Mouse (Mus musculus) stomach, embryonic 16.5 days (tissue): ENCODE data around the gene Caln1. TPM values are rescaled to one million over a fixed set of nuclear protein-coding genes. Genes with fewer than 3 reads are reported as not detected.

Experiments used
- ATAC-seq: fragments of 200-750 bp; cut with Nextera tagmentation; 2 replicates; pipeline ENCODE4 v1.8.0; 2017; ENCODE audit warnings: moderate number of reproducible peaks, moderate TSS enrichment; ENCODE audit not compliant: insufficient read depth, low FRiP score
- H3K27ac ChIP-seq: fragments of 300-500 bp; sonication (generic); 2 replicates; pipeline ENCODE4 v1.5.1; 2014; ENCODE audit warnings: low read length
- H3K27me3 ChIP-seq: fragments of 300-500 bp; sonication (generic); 2 replicates; pipeline ENCODE4 v1.6.1; 2014; ENCODE audit warnings: low read length, control low read depth, mixed read lengths; ENCODE audit not compliant: control insufficient read depth, insufficient read depth
- H3K36me3 ChIP-seq: fragments of 300-500 bp; sonication (generic); 2 replicates; pipeline ENCODE4 v1.6.1; 2014; ENCODE audit warnings: low read length; ENCODE audit not compliant: control insufficient read depth, insufficient read depth
- H3K4me1 ChIP-seq: fragments of 300-500 bp; sonication (generic); 2 replicates; pipeline ENCODE4 v1.6.1; 2014; ENCODE audit warnings: low read length, control low read depth, mixed read lengths; ENCODE audit not compliant: control insufficient read depth, insufficient read depth
- H3K4me2 ChIP-seq: fragments of 300-500 bp; sonication (generic); 2 replicates; pipeline ENCODE4 v1.6.1; 2014; ENCODE audit warnings: low read depth, low read length, mixed read lengths
- H3K4me3 ChIP-seq: fragments of 300-500 bp; sonication (generic); replicated peaks from 2 replicates; pipeline ENCODE4 v1.5.1; 2014; ENCODE audit warnings: mild to moderate bottlenecking, low read length
- H3K9ac ChIP-seq: fragments of 300-500 bp; sonication (generic); 2 replicates; pipeline ENCODE4 v1.6.1; 2014; ENCODE audit warnings: low read length
- H3K9me3 ChIP-seq: fragments of 300-500 bp; sonication (generic); replicated peaks from 2 replicates; pipeline ENCODE4 v1.6.1; 2016; ENCODE audit warnings: low read length, control low read depth; ENCODE audit not compliant: control insufficient read depth
- WGBS: fragments of 180-500 bp; shearing (Covaris S2); extraction: QIAGEN DNeasy Blood & Tissue Kit; methylation state at CpG from one replicate; pipeline ENCODE4 v1.1.7; 2014; 5-methylcytosine and 5-hydroxymethylcytosine counted together
- polyA plus RNA-seq: library from polyadenylated mRNA; unstranded; fragments of >200 nt; fragmentation: Nextera tagmentation; extraction: Ambion mirVana; gene quantifications from 2 replicates; pipeline ENCODE4 v1.2.1, GENCODE M21; 2015

Gene Caln1
- polyA plus RNA-seq, 1 experiment from 2014 or later, result 0.23 TPM

- Histone ChIP-seq H3K36me3 (no peaks in the 10 kb centered on the region), H3K27ac (no peak overlapping the region), H3K4me3 (no peak overlapping the region), H3K9ac (no peak overlapping the region), H3K4me2 (no peak overlapping the region), H3K4me1 (no peaks in the 10 kb centered on the region), H3K27me3 (no peaks in the 10 kb centered on the region), H3K9me3 (no peaks in the 10 kb centered on the region)
- 53% methylated on average over 4 of the region's 4 CpGs for WGBS
- ATAC-seq, result no peak
These were observed 184.7 kb downstream of the Caln1 start for GRCm38 (mm10) chr5:130553916-130554315.

- Histone ChIP-seq H3K9me3 (no peaks in the 10 kb centered on the region), H3K27ac (no peak overlapping the region), H3K4me2 (no peak overlapping the region), H3K36me3 (no peaks in the 10 kb centered on the region), H3K4me3 (no peak overlapping the region), H3K4me1 (no peaks in the 10 kb centered on the region), H3K9ac (no peak overlapping the region), H3K27me3 (no peaks in the 10 kb centered on the region)
- ATAC-seq, result no peak
- WGBS, result 51% methylated on average over 3 of the region's 3 CpGs
These were observed 193.9 kb downstream of the Caln1 start for GRCm38 (mm10) chr5:130563146-130563545.

GRCm38 (mm10) chr5:130566002-130566401 is 196.7 kb downstream of the Caln1 start:
- Histone ChIP-seq H3K27me3 (no peaks in the 10 kb centered on the region), H3K9ac (no peak overlapping the region), H3K4me2 (no peak overlapping the region), H3K9me3 (no peaks in the 10 kb centered on the region), H3K36me3 (no peaks in the 10 kb centered on the region), H3K4me3 (no peak overlapping the region), H3K27ac (no peak overlapping the region), H3K4me1 (no peaks in the 10 kb centered on the region)
- 89% methylated on average over 3 of the region's 3 CpGs for WGBS
- no peak for ATAC-seq

GRCm38 (mm10) chr5:130577581-130577980 is 208.3 kb downstream of the Caln1 start:
- 74% methylated on average over 2 of the region's 2 CpGs for WGBS
- H3K4me3 ChIP-seq, result no peak overlapping the region
- H3K27ac ChIP-seq, result no peak overlapping the region
- no peak overlapping the region for H3K4me2 ChIP-seq
- no peak for ATAC-seq
- H3K4me1 ChIP-seq, result no peaks in the 10 kb centered on the region
- no peaks in the 10 kb centered on the region for H3K27me3 ChIP-seq
- H3K9ac ChIP-seq, result no peak overlapping the region
- no peaks in the 10 kb centered on the region for H3K9me3 ChIP-seq
- no peaks in the 10 kb centered on the region for H3K36me3 ChIP-seq

- Histone ChIP-seq H3K4me1 (no peaks in the 10 kb centered on the region), H3K9me3 (peaks cover 7% of the 10 kb centered on the region; the same call in 1 of the 2 replicates), H3K27ac (no peak overlapping the region), H3K4me2 (no peak overlapping the region), H3K36me3 (no peaks in the 10 kb centered on the region), H3K9ac (no peak overlapping the region), H3K4me3 (no peak overlapping the region), H3K27me3 (no peaks in the 10 kb centered on the region)
- ATAC-seq, result no peak
- 88% methylated on average over 3 of the region's 3 CpGs for whole genome bisulfite sequencing
These were observed 214.8 kb downstream of the Caln1 start for GRCm38 (mm10) chr5:130584042-130584441.

GRCm38 (mm10) chr5:130586257-130586656 is 217.0 kb downstream of the Caln1 start:
- 86% methylated on average over 4 of the region's 4 CpGs for WGBS
- ATAC-seq, result no peak

GRCm38 (mm10) chr5:130596541-130596940 is 227.3 kb downstream of the Caln1 start:
- no peak overlapping the region for H3K4me2 ChIP-seq

More at GRCm38 (mm10) chr5:130586257-130586656, 217.0 kb downstream of the Caln1 start:
- peaks cover 7% of the 10 kb centered on the region; the same call in 1 of the 2 replicates for H3K9me3 ChIP-seq
- H3K27me3 ChIP-seq, result no peaks in the 10 kb centered on the region
- H3K4me1 ChIP-seq, result no peaks in the 10 kb centered on the region
- H3K36me3 ChIP-seq, result no peaks in the 10 kb centered on the region
- no peak overlapping the region for H3K9ac ChIP-seq
- no peak overlapping the region for H3K4me2 ChIP-seq
- H3K27ac ChIP-seq, result no peak overlapping the region
- H3K4me3 ChIP-seq, result no peak overlapping the region

GRCm38 (mm10) chr5:130613657-130614056 is 244.4 kb downstream of the Caln1 start:
- H3K4me1 ChIP-seq, result no peaks in the 10 kb centered on the region
- H3K9ac ChIP-seq, result no peak overlapping the region
- no peak overlapping the region for H3K4me3 ChIP-seq
- no peaks in the 10 kb centered on the region for H3K27me3 ChIP-seq
- no peak overlapping the region for H3K4me2 ChIP-seq
- no peak overlapping the region for H3K27ac ChIP-seq
- H3K9me3 ChIP-seq, result no peaks in the 10 kb centered on the region
- H3K36me3 ChIP-seq, result no peaks in the 10 kb centered on the region
- WGBS, result 76% methylated on average over 3 of the region's 3 CpGs
- ATAC-seq, result no peak

More at GRCm38 (mm10) chr5:130596541-130596940, 227.3 kb downstream of the Caln1 start:
- Histone ChIP-seq H3K4me3 (no peak overlapping the region), H3K9ac (no peak overlapping the region), H3K27ac (no peak overlapping the region), H3K9me3 (no peaks in the 10 kb centered on the region), H3K36me3 (no peaks in the 10 kb centered on the region), H3K27me3 (no peaks in the 10 kb centered on the region), H3K4me1 (no peaks in the 10 kb centered on the region)
- ATAC-seq, result no peak
- 68% methylated on average over 6 of the region's 6 CpGs for WGBS

- H3K4me2 ChIP-seq, result no peak overlapping the region
- H3K4me1 ChIP-seq, result no peaks in the 10 kb centered on the region
- no peaks in the 10 kb centered on the region for H3K36me3 ChIP-seq
- no peak overlapping the region for H3K9ac ChIP-seq
- H3K27me3 ChIP-seq, result no peaks in the 10 kb centered on the region
- ATAC-seq, result no peak
- 75% methylated on average over 3 of the region's 3 CpGs for WGBS
- no peak overlapping the region for H3K4me3 ChIP-seq
- no peaks in the 10 kb centered on the region for H3K9me3 ChIP-seq
- no peak overlapping the region for H3K27ac ChIP-seq
These were observed 245.0 kb downstream of the Caln1 start for GRCm38 (mm10) chr5:130614209-130614608.

- Histone ChIP-seq H3K4me2 (no peak overlapping the region), H3K36me3 (no peaks in the 10 kb centered on the region), H3K27me3 (no peaks in the 10 kb centered on the region), H3K27ac (no peak overlapping the region), H3K9ac (no peak overlapping the region), H3K4me3 (no peak overlapping the region), H3K4me1 (no peaks in the 10 kb centered on the region), H3K9me3 (peaks cover 3% of the 10 kb centered on the region; the same call in 1 of the 2 replicates)
- no peak for ATAC-seq
- 70% methylated on average over 7 of the region's 7 CpGs for WGBS
These were observed 250.8 kb downstream of the Caln1 start for GRCm38 (mm10) chr5:130620060-130620459.
